Mouse (Mus musculus) neural tube, embryonic 11.5 days (tissue): ENCODE results near the gene Ikbip. TPM values are rescaled to one million over a fixed set of nuclear protein-coding genes. Genes with fewer than 3 reads are reported as not detected.

Experiments
- ATAC-seq: fragments of 200-750 bp; cut with Nextera tagmentation; 2 replicates; pipeline ENCODE4 v1.8.0; 2017; ENCODE audit warnings: moderate number of reproducible peaks, mild to moderate bottlenecking, moderate TSS enrichment, moderate library complexity; ENCODE audit not compliant: insufficient read depth, low FRiP score, low TSS enrichment
- DNase-seq: peaks from one replicate; pipeline ENCODE4 v3.0.0-alpha.2; 2015; ENCODE audit warnings: low spot score
- H3K27ac ChIP-seq: fragments of 300-500 bp; sonication (generic); 2 replicates; pipeline ENCODE4 v1.5.1; 2014; ENCODE audit warnings: low read depth, mild to moderate bottlenecking, low read length
- H3K27me3 ChIP-seq: fragments of 300-500 bp; sonication (generic); 2 replicates; pipeline ENCODE4 v1.6.1; 2014; ENCODE audit warnings: mild to moderate bottlenecking, low read length, mixed read lengths; ENCODE audit not compliant: control insufficient read depth, insufficient read depth
- H3K36me3 ChIP-seq: fragments of 300-500 bp; sonication (generic); 2 replicates; pipeline ENCODE4 v1.6.1; 2014; ENCODE audit warnings: mild to moderate bottlenecking, low read length, moderate library complexity, mixed read lengths; ENCODE audit not compliant: control insufficient read depth, insufficient read depth
- H3K4me1 ChIP-seq: fragments of 300-500 bp; sonication (generic); 2 replicates; pipeline ENCODE4 v1.6.1; 2014; ENCODE audit warnings: low read length, mixed read lengths; ENCODE audit not compliant: control insufficient read depth, insufficient read depth
- H3K4me2 ChIP-seq: fragments of 300-500 bp; sonication (generic); 2 replicates; pipeline ENCODE4 v1.6.1; 2014; ENCODE audit warnings: low read depth, mild to moderate bottlenecking, moderate library complexity
- H3K4me3 ChIP-seq: fragments of 300-500 bp; sonication (generic); 2 replicates; pipeline ENCODE4 v1.5.1; 2014; ENCODE audit warnings: low read depth, low read length
- H3K9ac ChIP-seq: fragments of 300-500 bp; sonication (generic); 2 replicates; pipeline ENCODE4 v1.6.1; 2014; ENCODE audit warnings: mild to moderate bottlenecking, low read length
- H3K9me3 ChIP-seq: fragments of 300-500 bp; sonication (generic); 2 replicates; pipeline ENCODE4 v1.6.1; 2016; ENCODE audit warnings: low read length; ENCODE audit not compliant: control insufficient read depth
- WGBS: fragments of 180-500 bp; shearing (Covaris S2); extraction: QIAGEN DNeasy Blood & Tissue Kit; methylation state at CpG from one replicate; pipeline ENCODE4 v1.1.7; 2014; 5-methylcytosine and 5-hydroxymethylcytosine counted together
- polyA plus RNA-seq: library from polyadenylated mRNA; unstranded; fragments of >200 nt; fragmentation: Nextera tagmentation; extraction: Ambion mirVana; gene quantifications from 2 replicates; pipeline ENCODE4 v1.2.1, GENCODE M21; 2014

The Ikbip gene
- polyA plus RNA-seq, 1 experiment from 2014 or later, result 22.4 TPM

DNA sequence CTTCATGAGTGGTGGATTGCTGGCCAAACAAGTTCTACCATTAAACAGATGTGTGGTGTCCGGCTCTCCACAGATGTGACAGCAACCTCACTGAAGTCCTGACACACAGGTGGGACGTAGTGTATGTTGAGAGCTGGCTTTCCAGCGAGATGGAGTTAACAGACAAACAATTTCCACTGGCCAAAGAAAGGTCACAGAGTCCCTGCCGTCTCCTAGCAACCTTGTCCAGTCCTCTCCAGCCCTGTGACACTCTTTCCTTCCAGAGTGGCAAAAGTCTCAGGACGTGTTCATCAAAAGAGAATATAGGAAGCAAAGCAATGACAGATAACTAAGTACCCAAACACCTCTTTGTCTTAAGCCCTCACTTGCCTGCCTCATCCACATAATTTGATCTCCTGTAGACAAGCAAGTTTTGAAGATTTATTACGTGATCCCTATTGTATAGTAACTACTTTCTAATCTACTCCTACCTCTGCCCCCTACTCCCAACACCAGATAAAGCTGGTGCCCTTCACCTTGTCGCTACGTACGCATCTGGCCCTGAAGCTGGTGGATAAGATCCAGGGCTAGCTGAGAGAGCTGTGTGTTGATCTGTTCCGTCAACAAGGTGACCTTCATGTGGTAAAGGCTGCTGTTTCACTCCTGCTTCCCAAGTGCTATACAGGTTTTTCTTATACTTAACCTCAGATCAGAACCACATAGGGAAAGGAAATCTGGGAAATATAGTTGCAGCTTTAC is 44.0 kb downstream of the Ikbip start:
- peaks cover 9% of the 10 kb centered on the region; the same call in 1 of the 2 replicates for H3K4me1 ChIP-seq
- ATAC-seq (no peak), DNase-seq (no peak)
- H3K27me3 ChIP-seq, result no peaks in the 10 kb centered on the region
- no peak overlapping the region for H3K9ac ChIP-seq
- no peaks in the 10 kb centered on the region for H3K36me3 ChIP-seq
- H3K4me3 ChIP-seq, result no peak overlapping the region
- no peak overlapping the region for H3K27ac ChIP-seq
- 71% methylated on average over 10 of the region's 10 CpGs for WGBS
- H3K4me2 ChIP-seq, result no peak overlapping the region
- no peaks in the 10 kb centered on the region for H3K9me3 ChIP-seq

DNA sequence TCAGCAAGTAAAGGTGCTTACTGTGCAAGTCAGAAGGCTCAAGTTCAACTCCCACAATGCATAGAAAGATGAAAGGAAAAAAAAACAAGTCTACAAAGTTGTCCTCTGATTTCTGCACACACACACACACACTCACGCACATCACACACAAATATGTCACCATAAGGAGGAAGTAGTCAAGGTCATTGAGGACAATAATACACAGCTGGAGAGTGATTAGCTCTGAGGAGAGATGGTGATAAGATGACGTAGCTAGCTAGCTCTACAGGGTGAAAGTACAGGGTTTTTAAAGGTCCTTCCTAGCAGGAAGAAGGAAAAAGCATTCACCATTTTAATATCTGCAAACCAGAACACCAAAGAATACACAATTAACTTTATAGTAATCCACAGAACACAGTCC is 44.7 kb downstream of the Ikbip start:
- 78% methylated on average over 2 of the region's 2 CpGs for WGBS
- no peak overlapping the region for H3K27ac ChIP-seq
- H3K9ac ChIP-seq, result no peak overlapping the region
- no peak overlapping the region for H3K4me3 ChIP-seq
- DNase-seq, result no peak
- H3K4me1 ChIP-seq, result peaks cover 4% of the 10 kb centered on the region; the same call in 1 of the 2 replicates
- H3K4me2 ChIP-seq, result no peak overlapping the region
- ATAC-seq, result no peak
- H3K27me3 ChIP-seq, result no peaks in the 10 kb centered on the region
- no peaks in the 10 kb centered on the region for H3K9me3 ChIP-seq
- H3K36me3 ChIP-seq, result no peaks in the 10 kb centered on the region

DNA sequence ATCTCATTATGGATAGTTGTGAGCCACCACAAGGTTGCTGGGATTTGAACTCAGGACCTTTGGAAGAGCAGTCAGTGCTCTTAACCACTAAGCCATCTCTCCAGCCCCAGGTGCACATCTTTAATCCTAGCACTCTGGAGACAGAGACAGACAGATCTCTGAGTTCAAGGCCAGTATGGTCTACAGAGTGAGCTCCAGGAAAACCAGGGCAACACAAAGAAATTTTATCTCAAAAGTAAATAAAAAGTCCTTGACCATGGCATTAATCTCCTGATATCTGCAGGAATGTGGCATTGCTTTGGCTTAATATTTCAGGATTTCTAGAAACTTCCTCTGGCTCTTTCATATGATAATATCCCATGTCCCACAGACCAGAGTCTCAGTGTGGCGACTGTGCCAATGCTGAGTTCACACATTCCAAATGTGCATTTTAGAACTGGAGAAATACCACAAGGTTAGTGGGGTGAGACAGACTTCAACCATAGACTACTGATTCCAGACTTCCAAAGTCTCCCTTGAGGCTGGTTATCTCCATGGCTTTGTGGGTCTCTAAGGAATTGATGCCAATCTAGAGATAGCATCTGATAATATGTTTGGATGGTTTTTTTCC is 45.9 kb downstream of the Ikbip start:
- ATAC-seq (no peak), DNase-seq (no peak)
- Histone ChIP-seq H3K4me2 (no peak overlapping the region), H3K27me3 (no peaks in the 10 kb centered on the region), H3K27ac (no peak overlapping the region), H3K4me1 (no peaks in the 10 kb centered on the region), H3K9ac (no peak overlapping the region), H3K9me3 (no peaks in the 10 kb centered on the region), H3K4me3 (no peak overlapping the region), H3K36me3 (no peaks in the 10 kb centered on the region)
- WGBS, result 84% methylated on average over 1 of the region's 1 CpGs

DNA sequence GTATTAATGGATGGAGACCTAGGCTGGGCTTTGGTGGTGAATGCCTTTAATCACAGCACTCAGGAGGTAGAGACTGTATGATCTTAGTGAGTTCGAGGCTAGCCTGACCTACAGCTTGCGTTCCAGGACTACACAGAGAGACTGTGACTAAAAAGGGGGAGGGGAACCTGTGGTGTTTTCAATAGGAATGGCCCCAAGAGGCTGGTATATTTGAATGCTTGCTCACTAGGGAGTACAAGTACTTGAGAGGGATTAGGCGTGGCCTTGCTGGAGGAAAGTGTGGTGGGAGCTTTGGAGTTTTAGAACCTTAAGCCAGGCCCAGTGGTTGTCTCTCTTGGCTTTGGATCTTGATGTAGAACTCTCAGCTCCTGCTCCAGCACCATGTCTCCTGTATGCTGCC is 48.1 kb downstream of the Ikbip start:
- H3K4me3 ChIP-seq, result no peak overlapping the region
- H3K9me3 ChIP-seq, result no peaks in the 10 kb centered on the region
- no peak overlapping the region for H3K9ac ChIP-seq
- H3K4me1 ChIP-seq, result no peaks in the 10 kb centered on the region
- H3K4me2 ChIP-seq, result no peak overlapping the region
- WGBS, result 92% methylated on average over 3 of the region's 3 CpGs
- no peak overlapping the region for H3K27ac ChIP-seq
- no peaks in the 10 kb centered on the region for H3K36me3 ChIP-seq
- no peak for ATAC-seq
- no peak for DNase-seq
- no peaks in the 10 kb centered on the region for H3K27me3 ChIP-seq

DNA sequence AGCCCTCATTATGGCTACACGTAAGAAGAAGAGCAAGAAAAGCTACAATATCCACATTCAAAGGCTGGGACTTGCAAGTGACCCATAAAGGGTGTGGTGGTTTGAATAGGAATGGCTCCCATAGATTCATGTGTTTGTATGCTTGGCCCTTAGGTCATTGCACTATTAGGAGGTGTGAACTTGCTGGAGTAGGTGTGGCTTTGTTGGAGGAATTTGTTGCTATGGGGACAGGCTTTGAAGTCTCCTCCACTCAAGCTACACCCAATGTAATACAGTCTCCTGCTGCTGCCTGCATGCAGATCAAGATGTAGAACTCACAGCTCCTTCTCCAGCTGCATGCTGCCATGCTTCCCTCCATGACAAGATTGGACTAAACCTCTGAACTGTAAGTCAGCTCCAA is 48.8 kb downstream of the Ikbip start:
- H3K9me3 ChIP-seq, result no peaks in the 10 kb centered on the region
- H3K4me1 ChIP-seq, result no peaks in the 10 kb centered on the region
- no peak overlapping the region for H3K4me3 ChIP-seq
- no peak for DNase-seq
- H3K9ac ChIP-seq, result no peak overlapping the region
- no peak for ATAC-seq
- no peaks in the 10 kb centered on the region for H3K27me3 ChIP-seq
- no peak overlapping the region for H3K27ac ChIP-seq
- 75% methylated on average over 1 of the region's 1 CpGs for WGBS
- no peaks in the 10 kb centered on the region for H3K36me3 ChIP-seq
- no peak overlapping the region for H3K4me2 ChIP-seq

DNA sequence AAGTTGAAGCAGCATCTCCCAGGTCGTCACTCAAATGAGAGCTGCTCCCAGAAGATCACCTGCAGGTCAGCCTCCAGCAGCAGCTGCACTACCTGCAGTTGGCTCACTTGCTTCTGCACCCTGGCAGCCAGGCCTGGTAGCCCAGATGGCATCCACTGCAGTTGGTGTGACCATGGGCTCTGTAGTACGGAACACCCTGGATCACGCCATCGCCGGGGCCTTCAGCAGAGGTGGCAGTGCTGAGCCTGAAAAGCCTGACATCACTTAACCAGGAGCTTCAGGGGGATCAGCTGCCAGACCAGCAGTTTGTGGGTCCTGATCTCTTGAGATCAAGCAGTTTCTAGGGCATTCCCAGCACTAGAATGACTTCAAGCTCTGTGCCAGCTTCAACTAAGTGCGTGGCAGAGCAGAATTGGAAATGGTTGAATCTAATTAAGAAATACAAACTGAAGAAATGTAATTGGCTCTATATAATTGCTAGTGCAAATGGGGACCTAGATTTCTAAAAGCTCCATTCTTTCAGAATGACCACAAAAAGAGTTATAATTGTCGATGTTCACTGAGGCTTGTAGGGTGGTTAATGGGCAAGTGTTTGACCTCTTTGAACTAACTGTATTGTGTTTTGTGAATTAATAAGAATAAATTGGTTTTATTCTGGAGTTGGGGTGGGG is 52.7 kb downstream of the Ikbip start:
- no peak for ATAC-seq
- Histone ChIP-seq H3K4me2 (no peak overlapping the region), H3K27me3 (no peaks in the 10 kb centered on the region), H3K9me3 (no peaks in the 10 kb centered on the region), H3K9ac (no peak overlapping the region), H3K4me3 (no peak overlapping the region), H3K4me1 (no peaks in the 10 kb centered on the region), H3K27ac (no peak overlapping the region), H3K36me3 (no peaks in the 10 kb centered on the region)
- no peak for DNase-seq
- WGBS, result 89% methylated on average over 7 of the region's 7 CpGs

DNA sequence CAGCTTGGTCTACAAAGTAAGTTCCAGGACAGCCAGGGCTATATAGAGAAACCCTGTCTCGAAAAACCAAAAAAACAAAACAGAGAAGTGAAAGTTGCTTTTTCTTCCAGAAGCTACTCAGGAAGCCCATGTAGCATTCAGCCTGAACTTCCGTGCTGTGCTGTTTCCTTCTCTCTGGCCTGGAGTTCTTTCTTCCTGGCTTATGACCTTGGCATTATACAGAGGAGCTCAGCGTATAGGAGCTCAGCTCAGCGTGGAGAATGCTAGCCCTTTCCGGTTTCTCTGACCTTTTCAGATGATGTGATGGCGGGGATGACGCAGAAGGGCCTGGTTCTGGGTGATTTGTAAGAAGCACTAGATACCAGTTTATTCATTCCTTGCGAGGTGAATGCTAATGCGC is 54.7 kb downstream of the Ikbip start:
- Histone ChIP-seq H3K9me3 (no peaks in the 10 kb centered on the region), H3K9ac (no peak overlapping the region), H3K4me2 (no peak overlapping the region), H3K36me3 (no peaks in the 10 kb centered on the region), H3K27me3 (no peaks in the 10 kb centered on the region), H3K4me3 (no peak overlapping the region), H3K4me1 (no peaks in the 10 kb centered on the region), H3K27ac (no peak overlapping the region)
- no peak for DNase-seq
- ATAC-seq, result no peak
- 80% methylated on average over 9 of the region's 9 CpGs for WGBS

DNA sequence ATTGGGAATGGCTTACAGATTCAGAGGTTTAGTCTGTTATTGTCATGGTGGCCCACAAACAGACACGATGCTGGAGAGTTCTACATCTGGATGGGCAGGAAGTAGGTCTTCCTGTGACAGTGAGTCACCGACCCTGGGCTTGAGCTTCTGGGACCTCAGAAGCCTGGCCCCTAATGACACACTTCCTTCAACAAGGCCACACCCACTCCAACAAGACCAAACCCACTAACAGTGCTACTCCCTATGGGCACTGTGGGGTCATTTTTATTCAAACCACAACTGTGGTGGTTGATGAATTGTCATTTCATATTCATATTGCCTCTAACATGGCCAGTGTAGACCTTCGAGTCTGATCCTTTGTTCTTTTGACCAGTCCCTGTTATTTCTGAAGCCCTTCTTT is 55.6 kb downstream of the Ikbip start:
- H3K4me2 ChIP-seq, result no peak overlapping the region
- no peak overlapping the region for H3K27ac ChIP-seq
- H3K9me3 ChIP-seq, result no peaks in the 10 kb centered on the region
- WGBS, result 77% methylated on average over 3 of the region's 3 CpGs
- no peaks in the 10 kb centered on the region for H3K4me1 ChIP-seq
- H3K9ac ChIP-seq, result no peak overlapping the region
- no peak for DNase-seq
- no peak overlapping the region for H3K4me3 ChIP-seq
- no peaks in the 10 kb centered on the region for H3K36me3 ChIP-seq
- no peaks in the 10 kb centered on the region for H3K27me3 ChIP-seq
- no peak for ATAC-seq
